Mouse (Mus musculus): ENCODE data around the gene Rnls.

- TF ChIP-seq EP300 (IDR thresholded peaks at IDR 0.05; ENCODE audit: low read depth): no peak
- TF ChIP-seq CTCF (IDR thresholded peaks at IDR 0.05; ENCODE audit: low read depth): no peak
These were observed 159.2 kb downstream of the Rnls start for GRCm38 (mm10) chr19:33232902-33233301.
